Mouse (Mus musculus) thymus, postnatal 14 days (tissue): ENCODE results near the gene Ak3.

Source experiments
- DNase-seq: peaks from one replicate; pipeline ENCODE4 v3.0.0; 2021

Ak3 gene

GRCm38 (mm10) chr19:29047334-29048170 is at the start of gene Ak3:
TSS of gene Ak3 (minus strand) at chr19:29047961.
- peak; percentile 89 for DNase-seq

DNA sequence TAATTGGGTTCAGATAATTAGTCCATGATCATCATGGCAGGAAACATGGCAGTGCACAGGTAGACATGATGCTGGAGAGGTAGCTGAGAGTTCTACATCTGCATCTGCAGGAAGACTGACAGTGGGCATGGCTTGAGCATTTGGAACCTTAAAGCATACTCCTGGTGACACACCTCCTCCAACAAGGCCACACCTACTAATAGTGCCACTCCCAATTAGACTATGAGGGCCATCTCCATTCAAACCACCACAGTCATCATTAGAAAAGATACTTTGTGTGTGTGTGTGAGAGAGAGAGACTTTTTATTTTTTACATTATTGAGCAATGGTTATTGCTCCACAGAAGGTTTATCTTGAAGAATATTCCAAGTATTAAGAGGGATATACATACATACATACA is 44.4 kb upstream of the Ak3 start:
- DNase-seq, result no peak

DNA sequence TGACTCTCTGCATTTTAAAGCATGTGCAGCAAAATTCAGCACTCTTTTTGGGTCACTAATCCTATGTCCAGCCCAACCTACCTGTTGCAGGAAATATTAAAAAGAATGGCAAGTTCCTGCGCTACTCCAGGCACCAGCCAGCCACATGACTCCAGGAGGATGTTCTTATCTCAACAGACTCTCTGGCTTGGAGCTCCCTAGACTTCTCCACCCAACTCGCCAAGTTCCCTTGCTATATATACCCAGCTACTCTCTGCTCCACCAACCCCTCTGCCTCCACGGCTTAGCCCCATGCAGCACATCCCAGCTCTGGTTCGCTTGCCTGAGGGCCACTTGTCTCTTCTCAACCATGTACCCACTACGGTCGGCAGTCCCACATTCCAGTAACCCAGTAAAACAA is 40.9 kb upstream of the Ak3 start:
- DNase-seq, result no peak

DNA sequence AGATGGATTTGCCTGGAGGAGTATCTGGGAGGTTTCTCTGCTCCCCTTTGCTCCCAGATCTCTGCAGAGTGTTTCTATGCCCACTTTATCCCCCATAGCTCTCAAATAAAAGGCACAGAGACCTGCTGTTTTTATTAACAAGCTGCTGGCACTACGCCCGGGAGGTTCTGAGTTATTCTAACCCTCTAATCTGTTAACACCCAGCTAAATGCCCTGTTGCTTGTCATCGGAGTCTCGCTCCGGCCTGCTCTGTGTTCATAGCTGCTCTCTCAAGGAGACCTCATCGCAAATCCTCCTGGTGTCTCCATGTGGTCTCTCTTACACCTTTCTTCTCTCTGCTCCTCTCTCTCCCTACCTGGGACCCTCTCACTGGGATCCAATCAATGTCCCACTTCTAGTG is 27.0 kb upstream of the Ak3 start:
- no peak for DNase-seq

- no peak for DNase-seq
These were observed 21.4 kb upstream of the Ak3 start for GRCm38 (mm10) chr19:29069195-29069594.

DNA sequence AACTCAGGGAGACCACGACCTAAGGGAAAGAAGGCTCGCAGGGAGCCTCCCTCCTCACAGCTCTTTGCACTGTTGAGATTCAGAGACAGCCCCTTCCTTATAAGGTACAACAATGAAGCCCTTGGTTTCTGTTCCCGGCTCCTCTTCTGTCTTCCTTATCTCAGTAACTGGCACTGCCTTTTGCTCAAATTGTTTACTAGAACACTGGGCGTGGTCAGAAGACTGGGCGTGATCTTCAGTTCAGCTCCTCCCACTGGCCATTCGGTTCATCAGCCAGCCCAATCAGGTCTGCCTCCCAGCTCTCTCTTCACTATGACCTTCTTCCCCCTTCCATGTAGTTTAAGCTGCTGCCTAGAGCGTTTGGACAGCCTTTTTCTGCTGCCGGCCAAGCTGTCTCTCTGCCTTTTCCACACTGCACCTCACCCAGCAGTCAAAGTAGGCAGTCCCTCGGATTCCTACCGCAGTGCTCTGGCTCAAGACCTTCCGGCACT is 19.3 kb upstream of the Ak3 start:
- DNase-seq, result peak; percentile 71

DNA sequence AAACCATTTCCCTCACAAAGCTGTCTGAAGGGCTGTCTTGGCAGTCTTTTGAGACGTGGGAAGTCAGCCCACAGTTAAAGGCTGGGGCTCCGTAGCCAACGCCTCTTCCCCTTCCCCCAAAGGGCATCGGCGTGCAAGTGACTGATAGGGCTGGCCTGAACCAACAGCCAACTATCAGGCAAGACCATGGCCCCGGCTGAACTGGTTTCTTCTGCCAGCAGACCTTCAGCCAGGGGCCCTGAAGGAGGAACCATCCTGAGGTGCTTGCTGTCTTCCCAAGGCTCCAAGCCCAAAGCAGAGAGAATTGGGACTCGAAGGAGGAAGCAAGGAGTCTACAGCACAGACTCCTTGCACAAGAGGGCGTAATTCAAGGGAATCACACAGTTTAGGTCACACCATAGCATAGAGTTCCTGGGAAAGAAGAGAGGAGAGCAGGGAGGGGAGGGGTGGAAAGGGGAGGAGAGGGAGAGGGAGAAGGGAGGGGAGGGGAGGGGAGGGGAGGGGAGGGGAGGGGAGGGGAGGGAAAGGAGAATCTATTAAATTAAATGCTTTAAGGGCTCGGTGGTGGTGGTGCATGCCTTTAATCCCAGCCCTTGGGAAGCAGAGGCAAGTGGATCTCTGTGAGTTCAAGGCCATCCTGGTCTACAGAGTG is 16.8 kb upstream of the Ak3 start:
- DNase-seq, result peak; percentile 35

DNA sequence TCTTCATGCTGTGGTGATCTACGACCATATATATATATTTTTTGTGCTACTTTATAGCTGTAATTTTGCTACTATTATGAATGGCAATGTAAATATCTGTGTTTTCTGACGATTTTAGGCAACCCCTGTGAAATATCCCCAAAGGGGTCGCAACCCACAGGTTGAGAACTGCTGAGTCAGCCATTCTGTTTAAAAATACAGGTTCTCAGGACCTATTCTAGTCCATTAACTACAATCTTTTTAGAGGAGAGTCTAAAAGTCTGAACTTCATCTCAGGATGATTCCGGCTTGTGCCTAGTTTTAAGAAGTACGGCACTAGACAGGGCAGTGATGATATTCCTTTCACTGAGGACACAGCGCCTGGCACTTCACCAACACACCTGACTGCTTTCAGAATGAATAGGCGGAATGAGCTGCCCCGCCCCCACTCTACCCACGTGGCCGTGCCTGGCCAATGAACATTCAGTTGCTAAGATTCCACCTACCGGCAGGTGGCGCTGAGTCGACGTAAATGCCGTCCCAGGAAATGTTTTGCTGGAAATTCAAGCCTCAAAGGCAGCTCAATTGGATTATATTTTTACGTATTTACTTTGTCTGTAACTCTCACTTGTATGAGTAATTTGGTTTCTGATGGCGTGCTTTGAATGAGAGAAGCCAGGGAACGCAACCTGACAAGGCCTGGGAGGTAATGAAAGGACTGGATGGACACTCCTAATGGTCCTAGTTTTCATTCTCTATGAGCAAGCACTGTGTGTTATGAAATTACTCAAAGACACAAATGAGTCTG is 16.0 kb upstream of the Ak3 start:
- peak; percentile 95 for DNase-seq

GRCm38 (mm10) chr19:29063009-29063408 is 15.2 kb upstream of the Ak3 start:
- no peak for DNase-seq

DNA sequence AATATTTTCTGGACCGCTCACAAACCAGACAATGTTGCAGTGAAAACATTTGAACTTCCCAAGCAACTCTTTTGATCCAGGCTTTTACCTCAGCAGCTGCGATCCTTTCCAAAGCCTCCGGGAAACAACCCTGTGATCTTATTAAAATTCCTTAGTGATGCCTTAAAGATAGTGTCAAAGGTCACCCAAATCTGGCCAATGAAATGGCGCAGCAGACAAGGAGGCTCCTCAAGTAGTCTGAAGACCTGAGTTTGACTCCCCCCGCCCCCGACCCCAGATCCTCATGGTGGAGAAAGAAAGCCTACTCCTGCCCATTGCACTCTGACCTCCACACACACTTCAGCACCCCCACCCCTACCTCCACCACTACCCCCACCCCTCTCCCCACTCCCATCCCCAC is 12.5 kb upstream of the Ak3 start:
- DNase-seq, result no peak

- DNase-seq, result no peak
These were observed 11.9 kb upstream of the Ak3 start for GRCm38 (mm10) chr19:29059688-29060087.

GRCm38 (mm10) chr19:29058741-29059140 is 11.0 kb upstream of the Ak3 start:
- no peak for DNase-seq

DNA sequence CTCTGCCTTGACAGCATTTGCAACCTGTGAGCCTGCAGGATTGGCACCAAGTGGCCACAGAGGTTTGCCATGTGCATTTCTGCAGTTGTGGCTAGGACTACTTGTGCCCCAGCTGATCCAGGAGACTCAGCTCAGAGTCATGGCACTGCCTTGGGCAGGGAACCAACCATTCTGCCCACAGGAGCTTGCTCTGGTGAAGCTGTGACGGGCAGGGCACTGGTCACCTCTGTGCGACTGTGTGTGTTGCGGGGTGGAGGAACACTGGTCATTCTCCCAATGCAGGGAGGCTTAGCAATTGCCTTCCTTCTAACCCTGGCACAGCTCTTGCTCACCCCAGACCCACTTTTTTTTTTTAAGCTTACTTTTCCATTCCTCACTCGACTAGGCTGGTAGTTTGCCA is 7.7 kb upstream of the Ak3 start:
- no peak for DNase-seq

GRCm38 (mm10) chr19:29054594-29054993 is 6.8 kb upstream of the Ak3 start:
- DNase-seq, result no peak

- DNase-seq, result no peak
These were observed 5.0 kb upstream of the Ak3 start for GRCm38 (mm10) chr19:29052786-29053185.

- no peak for DNase-seq
These were observed 2.6 kb upstream of the Ak3 start for GRCm38 (mm10) chr19:29050186-29050980.

DNA sequence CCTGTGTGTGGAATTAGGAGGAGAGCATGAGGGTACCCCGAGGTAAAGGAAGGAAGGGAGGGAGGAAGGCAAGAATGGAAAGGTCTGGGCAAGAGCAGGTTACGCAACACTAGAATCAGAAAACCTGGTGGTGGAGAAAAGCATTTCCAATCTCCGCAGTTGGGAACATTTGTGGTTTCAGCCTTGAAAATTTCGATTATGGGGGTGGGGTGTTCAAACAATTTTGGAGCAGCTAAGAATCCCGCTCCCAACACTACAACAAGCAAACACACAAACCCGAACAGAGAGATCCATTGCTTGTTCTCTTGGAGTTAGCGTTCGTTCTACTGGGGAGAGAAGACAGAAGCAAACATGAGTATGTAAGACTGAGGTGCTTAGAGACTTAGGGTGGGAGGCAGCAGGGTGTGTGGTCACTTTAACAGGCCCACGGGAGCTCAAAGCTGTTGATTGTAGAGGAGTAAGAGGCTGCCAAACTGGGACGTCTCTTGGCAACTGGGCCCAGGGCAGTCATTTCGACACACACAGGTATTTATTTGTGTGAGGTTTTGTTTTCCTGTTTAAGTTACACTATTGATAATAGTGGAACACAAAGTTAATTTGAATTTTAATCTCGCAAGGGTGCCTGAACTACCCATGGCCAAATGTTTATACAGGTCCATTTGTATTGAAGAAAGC is 1.8 kb upstream of the Ak3 start:
- no peak for DNase-seq

DNA sequence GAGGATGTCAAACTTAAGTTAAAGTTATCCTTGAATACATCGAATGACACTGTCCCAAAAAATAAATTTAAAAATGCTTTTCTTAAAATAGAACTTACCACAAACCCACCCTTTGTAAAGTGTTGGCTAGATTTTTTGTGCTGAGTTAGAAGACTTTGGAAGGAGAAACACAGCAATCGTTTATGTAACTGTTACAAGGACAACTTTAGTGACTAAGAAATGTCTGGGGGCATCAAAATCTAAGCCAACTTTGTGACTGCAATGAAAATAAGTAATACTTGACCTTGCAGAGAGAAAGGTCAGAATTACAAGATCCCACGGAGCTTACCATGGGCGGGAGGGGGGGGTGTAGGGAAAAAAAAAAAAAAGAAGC is 814 bp downstream of the Ak3 start:
- DNase-seq, result no peak

DNA sequence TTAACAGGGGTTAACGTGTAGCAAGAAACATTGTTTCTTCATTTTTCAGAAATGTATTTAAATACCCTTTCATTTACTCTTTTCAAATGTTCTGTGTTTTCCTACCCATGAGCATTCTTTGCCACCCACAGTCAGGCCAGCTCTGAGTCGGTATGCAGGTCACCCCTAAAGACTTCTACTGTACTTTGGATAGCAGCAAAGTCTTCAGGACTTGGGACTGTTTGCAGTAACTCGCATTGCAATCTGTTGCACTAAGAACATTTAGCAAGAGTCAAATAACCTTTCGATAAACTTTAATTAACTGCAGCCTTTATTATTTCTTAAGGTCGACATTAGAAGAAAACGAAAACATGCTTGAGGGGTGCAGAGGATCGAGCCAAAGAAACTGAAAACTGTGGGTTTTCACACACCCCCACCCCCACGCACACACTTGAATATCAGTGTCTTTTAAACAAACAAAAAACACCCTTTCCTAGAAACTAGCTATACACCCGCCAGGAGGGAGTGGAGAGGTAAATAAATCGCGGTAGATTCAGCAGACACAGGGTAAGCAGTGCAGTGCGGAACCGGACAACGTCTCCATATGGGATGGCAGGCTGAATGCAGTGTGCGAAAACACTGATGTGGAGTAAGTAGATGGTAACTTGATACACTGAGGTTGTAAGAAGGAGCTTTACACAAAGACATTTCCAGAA is 1.7 kb downstream of the Ak3 start:
- no peak for DNase-seq

GRCm38 (mm10) chr19:29045369-29045768 is 2.4 kb downstream of the Ak3 start:
- no peak for DNase-seq

GRCm38 (mm10) chr19:29044353-29044768 is 3.4 kb downstream of the Ak3 start:
- DNase-seq, result no peak

DNA sequence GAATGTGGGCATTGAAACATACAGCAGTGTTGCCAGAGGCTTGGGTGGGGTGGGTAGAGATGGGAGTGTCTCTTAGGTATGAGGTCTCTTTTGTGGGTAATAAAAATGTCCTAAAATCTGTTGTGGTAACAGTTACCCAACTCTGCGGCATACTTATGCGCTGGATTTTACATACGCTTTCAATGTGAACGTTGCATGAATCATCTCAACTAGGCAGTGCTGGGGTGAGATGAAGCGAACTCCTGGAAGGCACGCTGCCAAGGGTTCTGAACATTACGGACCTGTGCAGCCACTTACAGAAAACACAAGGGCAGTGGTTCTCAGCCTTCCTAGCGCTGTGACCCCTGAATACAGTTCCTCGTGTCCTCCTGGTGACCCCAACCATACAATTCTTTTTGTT is 5.1 kb downstream of the Ak3 start:
- DNase-seq, result no peak
